Mouse (Mus musculus): ENCODE measurements around the gene Defb21. TPM values are rescaled to one million over a fixed set of nuclear protein-coding genes. Genes with fewer than 3 reads are reported as not detected.
A peak's percentile ranks its signal among the peaks of the same experiment; 100 is the strongest.

Gene Defb21
- total and polyA plus RNA-seq, 3 experiments = not detected

DNA sequence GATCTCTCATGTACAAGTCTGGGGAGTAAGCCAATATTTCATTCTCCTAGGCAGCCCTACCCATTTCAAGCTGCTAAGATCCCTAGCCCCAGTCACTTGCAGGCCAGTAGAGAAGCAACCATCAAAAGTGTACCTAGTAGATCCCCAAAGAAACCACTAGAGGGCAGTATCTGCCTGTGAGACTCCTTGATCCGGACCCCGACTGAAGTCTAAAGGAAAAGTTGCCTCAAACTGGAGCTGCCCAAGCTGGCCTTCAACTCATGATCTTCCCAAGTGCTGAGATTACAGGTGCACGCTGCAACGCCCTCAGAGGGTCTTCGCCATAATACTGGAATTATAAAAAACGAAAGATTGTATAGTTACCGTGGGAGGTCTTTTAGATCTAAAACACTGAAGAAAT, 43.0 kb downstream of the Defb21 start:
- Histone ChIP-seq H3K4me3 (replicated peaks in 1 of 3; ENCODE audit: low read depth in 2 of 3, low read length in 2 of 3, poor library complexity in 1 of 3) (no peak overlapping the region), H3K9ac (ENCODE audit: insufficient read depth, low read depth) (no peak overlapping the region), H3K4me1 (ENCODE audit: control insufficient read depth in 1 of 2, insufficient read depth in 2 of 2) (peaks cover 5 to 14% of the 10 kb centered on the region in 2 experiments), H3K79me2 (replicated peaks; ENCODE audit: control insufficient read depth, extremely low read depth, insufficient read depth, poor library complexity, severe bottlenecking) (no peaks in the 10 kb centered on the region), H3K27me3 (replicated peaks) (peaks cover 2% of the 10 kb centered on the region), H3K9me3 (replicated peaks; ENCODE audit: low read length) (no peaks in the 10 kb centered on the region), H3K27ac (ENCODE audit: insufficient read depth, low read depth) (no peak overlapping the region), H3K36me3 (replicated peaks in 1 of 2; ENCODE audit: control insufficient read depth in 1 of 2, insufficient read depth in 1 of 2, low read length in 1 of 2) (no peaks in the 10 kb centered on the region), H3K4me2 (ENCODE audit: insufficient read depth, low read depth, poor library complexity, severe bottlenecking) (no peak overlapping the region)
- TF ChIP-seq UBTF (IDR thresholded peaks at IDR 0.05; ENCODE audit: low read depth, low read length) (no peak), TBP (conservative IDR thresholded peaks at IDR 0.05; ENCODE audit: low read depth, low read length) (no peak), SMC3 (IDR thresholded peaks at IDR 0.05; ENCODE audit: low read depth, low read length) (peak; percentile 97), NRF1 (IDR thresholded peaks at IDR 0.05; ENCODE audit: low read depth, low read length) (0 out of 2 replicates have a peak, but pooled peaks have one; percentile 26), ETS1 (conservative IDR thresholded peaks at IDR 0.05; ENCODE audit: low read depth, low read length) (no peak), MYC (IDR thresholded peaks at IDR 0.05; ENCODE audit: low read depth, low read length) (peak; percentile 61; the same call in 1 of the 2 replicates), CTCF (conservative IDR thresholded peaks at IDR 0.05 in 1 of 2, IDR thresholded peaks at IDR 0.05 in 1 of 2; ENCODE audit: low read depth in 2 of 2, low read length in 2 of 2) (peak; percentile 79 to 98), MAFK (IDR thresholded peaks at IDR 0.05; ENCODE audit: insufficient replicate concordance, low read length) (no peak), BHLHE40 (IDR thresholded peaks at IDR 0.05; ENCODE audit: low read depth, low read length) (no peak), ZMIZ1 (IDR thresholded peaks at IDR 0.05; ENCODE audit: low read depth, low read length) (no peak), POLR2AphosphoS2 (IDR thresholded peaks at IDR 0.05; ENCODE audit: low read depth, low read length) (no peak), TCF12 (IDR thresholded peaks at IDR 0.05; ENCODE audit: low read depth, low read length) (no peak), RAD21 (IDR thresholded peaks at IDR 0.05; ENCODE audit: low read depth, low read length) (peak; percentile 100), SIN3A (IDR thresholded peaks at IDR 0.05; ENCODE audit: low read length) (peak; percentile 59; the same call in 1 of the 2 replicates), NELFE (IDR thresholded peaks at IDR 0.05; ENCODE audit: low read depth, low read length) (peak; percentile 60; the same call in 1 of the 2 replicates), ZC3H11A (IDR thresholded peaks at IDR 0.05; ENCODE audit: low read depth, low read length) (peak; percentile 89), JUN (IDR thresholded peaks at IDR 0.05; ENCODE audit: insufficient read depth, low read depth, low read length) (no peak), E2F4 (IDR thresholded peaks at IDR 0.05; ENCODE audit: insufficient replicate concordance, low read depth, low read length) (peak; percentile 51; the same call in 1 of the 2 replicates), ZKSCAN1 (IDR thresholded peaks at IDR 0.05; ENCODE audit: borderline replicate concordance, low read depth, low read length) (no peak), EP300 (IDR thresholded peaks at IDR 0.05; ENCODE audit: low read length) (no peak), ELF1 (IDR thresholded peaks at IDR 0.05; ENCODE audit: low read depth, low read length) (no peak), MEF2A (IDR thresholded peaks at IDR 0.05; ENCODE audit: borderline replicate concordance, low read depth, low read length) (peak; percentile 42; the same call in 1 of the 2 replicates), MXI1 (IDR thresholded peaks at IDR 0.05; ENCODE audit: low read depth, low read length) (no peak), JUND (conservative IDR thresholded peaks at IDR 0.05; ENCODE audit: low read depth, low read length) (peak; percentile 56; the same call in 1 of the 2 replicates), GABPA (IDR thresholded peaks at IDR 0.05; ENCODE audit: insufficient replicate concordance, low read depth, low read length) (no peak), MAZ (IDR thresholded peaks at IDR 0.05; ENCODE audit: low read depth, low read length) (peak; percentile 65; the same call in 1 of the 2 replicates), IRF4 (IDR thresholded peaks at IDR 0.05; ENCODE audit: low read depth, low read length) (no peak)
- in situ Hi-C loops (cut with MboI; ENCODE audit: low pct_ligation_motif_present, low pct_unique_long_range_greater_than_20kb, low sequenced_read_pairs) (loop anchor here (5.0 kb wide), 2 partner anchors 52 to 217 kb away; partner anchors contain the start of genes Bcl2l1 and H13), dilution Hi-C loops (cut with MboI; ENCODE audit: extremely low pct_ligation_motif_present, extremely low pct_unique_long_range_greater_than_20kb, low sequenced_read_pairs) (no loop called here)
- DNase-seq (ENCODE audit: extremely low read depth) = peak; percentile 79

Measured in CH12.LX (cell line).